ENCODE assay signal across 31 mouse cellular contexts in the genomic region with DNA sequence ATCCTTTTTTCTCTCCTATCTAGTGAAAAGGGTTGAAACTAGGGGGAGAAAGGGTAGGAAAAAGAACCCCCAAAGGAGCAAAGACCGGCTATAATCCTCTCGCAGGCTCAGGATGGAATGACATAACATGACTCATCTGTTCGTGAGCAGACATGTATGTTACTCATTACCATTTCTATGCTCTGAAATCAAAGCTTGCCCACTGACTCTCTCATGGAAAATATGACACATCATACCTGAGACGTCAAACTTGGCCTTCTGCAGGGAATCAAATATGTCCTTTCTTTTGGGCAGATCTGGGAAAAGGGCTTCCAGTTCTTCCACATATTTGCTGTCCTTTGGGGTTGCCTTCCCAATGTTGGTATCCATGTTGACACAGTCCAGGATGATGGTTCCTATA. TPM values are rescaled to one million over a fixed set of nuclear protein-coding genes. Genes with fewer than 3 reads are reported as not detected.
"Had no signal": no experiment of that assay in that cellular context is flagged by ENCODE, and none has a peak within 500 bp of the region (broad histone marks: within the 10 kb centered on the region; RNA-seq: fewer than 3 reads in every experiment).

No protein-coding gene starts in this region.

- H3K27me3 ChIP-seq: heart, embryonic 13.5 days; heart, embryonic 15.5 days; hindbrain, embryonic 13.5 days; hindbrain, embryonic 15.5 days; limb, embryonic 12.5 days; liver, embryonic 13.5 days; liver, embryonic 15.5 days had no signal

- H3K9ac ChIP-seq: heart, embryonic 13.5 days; heart, embryonic 15.5 days; hindbrain, embryonic 13.5 days; hindbrain, embryonic 15.5 days; limb, embryonic 12.5 days; liver, embryonic 13.5 days; liver, embryonic 15.5 days; liver, postnatal 0 days had no signal

- H3K4me1 ChIP-seq: heart, embryonic 13.5 days; heart, embryonic 15.5 days; hindbrain, embryonic 13.5 days; hindbrain, embryonic 15.5 days; limb, embryonic 12.5 days had no signal

- H3K9me3 ChIP-seq: heart, embryonic 13.5 days; heart, embryonic 15.5 days; hindbrain, embryonic 13.5 days; hindbrain, embryonic 15.5 days; limb, embryonic 10.5 days; limb, embryonic 12.5 days; liver, embryonic 13.5 days; liver, embryonic 15.5 days had no signal

- DNase-seq: gastrocnemius, adult 2 months; gastrocnemius, postnatal 10 days; gastrocnemius, postnatal 25 days; heart, adult 18-20 months; heart, postnatal 14 days; heart, postnatal 36 days; kidney, adult 18-20 months; kidney, adult 8-10 months; kidney, postnatal 10 days; kidney, postnatal 4 days; liver; liver, embryonic 13.5 days; liver, postnatal 0 days had no signal

- H3K27ac ChIP-seq: heart, embryonic 13.5 days; heart, embryonic 15.5 days; hindbrain, embryonic 13.5 days; hindbrain, embryonic 15.5 days; hindbrain, postnatal 0 days; layer of hippocampus, adult 2 months; left cerebral cortex, adult 2 months; limb, embryonic 10.5 days; limb, embryonic 12.5 days; liver, embryonic 13.5 days; liver, embryonic 15.5 days had no signal

- H3K4me2 ChIP-seq: heart, embryonic 11.5 days; heart, embryonic 13.5 days; heart, embryonic 15.5 days; hindbrain, embryonic 13.5 days; hindbrain, embryonic 15.5 days; limb, embryonic 12.5 days; liver, embryonic 11.5 days; liver, embryonic 13.5 days; liver, embryonic 15.5 days had no signal

- H3K4me3 ChIP-seq: gastrocnemius, adult 2 months; heart, embryonic 13.5 days; heart, embryonic 15.5 days; hindbrain, embryonic 13.5 days; hindbrain, embryonic 15.5 days; layer of hippocampus, adult 2 months; left cerebral cortex, adult 2 months; limb, embryonic 10.5 days; limb, embryonic 12.5 days; liver, embryonic 13.5 days; liver, embryonic 15.5 days had no signal

- ATAC-seq: hindbrain, postnatal 0 days; intestine, postnatal 0 days; liver, postnatal 0 days had no signal

RNA-seq across cellular contexts. Expression of a gene that starts 11.0 kb away (rescaled TPM):
- total RNA-seq: gastrocnemius, postnatal 10 days; gastrocnemius, postnatal 25 days; granulocyte monocyte progenitor cell, adult 5-6 weeks; heart, adult 18-20 months; heart, postnatal 36 days; hematopoietic stem cell, adult 5-6 weeks; hindbrain, postnatal 0 days had no signal
- polyA plus RNA-seq: heart, embryonic 11.5 days; heart, postnatal 0 days; hindbrain, postnatal 0 days; intestine, postnatal 0 days; liver, embryonic 13.5 days; liver, embryonic 15.5 days; liver, postnatal 0 days had no signal

RNA-seq across cellular contexts. Expression of a gene that starts 20.6 kb away (rescaled TPM):
- total RNA-seq: gastrocnemius, postnatal 25 days; heart, adult 18-20 months; heart, postnatal 14 days; heart, postnatal 36 days; left cerebral cortex, postnatal 14 days had no signal
- polyA plus RNA-seq: heart, postnatal 0 days; hindbrain, embryonic 11.5 days had no signal
